Mouse (Mus musculus) myocyte (in vitro differentiated cells): ENCODE measurements around the gene Pik3r5.

Source experiments
- MAX ChIP-seq: IDR thresholded peaks from one replicate; pipeline ENCODE4 v1.6.1; 2011; ENCODE audit warnings: low read depth, mild to moderate bottlenecking, control low read depth
- MYOD1 ChIP-seq, 3 experiments: IDR thresholded peaks; one replicate each; pipeline ENCODE4 v1.6.1; 2011; ENCODE audit warnings: control low read depth in 2 of 3, low read depth in 2 of 3, mild to moderate bottlenecking in 2 of 3, moderate library complexity in 1 of 3; ENCODE audit not compliant: insufficient read length in 2 of 3, control insufficient read depth in 1 of 3
- POLR2A ChIP-seq: IDR thresholded peaks from one replicate; pipeline ENCODE4 v1.6.1; 2011; ENCODE audit warnings: low read depth, mild to moderate bottlenecking, control low read depth, moderate library complexity; ENCODE audit not compliant: insufficient read length
- POLR2AphosphoS2 ChIP-seq: IDR thresholded peaks from one replicate; pipeline ENCODE4 v1.6.1; 2011; ENCODE audit warnings: low read depth, control low read depth; ENCODE audit not compliant: insufficient read length
- TCF12 ChIP-seq: IDR thresholded peaks from one replicate; pipeline ENCODE4 v1.6.1; 2011; ENCODE audit warnings: mild to moderate bottlenecking, control low read depth; ENCODE audit not compliant: poor library complexity, insufficient read depth, severe bottlenecking
- USF1 ChIP-seq: IDR thresholded peaks from one replicate; pipeline ENCODE4 v1.6.1; 2011; ENCODE audit warnings: low read depth, mild to moderate bottlenecking, control low read depth, moderate library complexity

GRCm38 (mm10) chr11:68400727-68401219 lies 31.1 kb upstream of the Pik3r5 start, which contains the start of gene Ntn1:
- TF ChIP-seq MYOD1 (IDR thresholded peaks at IDR 0.05; ENCODE audit: control insufficient read depth in 1 of 3, insufficient read length in 2 of 3, low read depth in 2 of 3) (no peak), USF1 (no peak), TCF12 (no peak), POLR2AphosphoS2 (no peak), MAX (no peak), POLR2A (no peak)
